Comparison of ENCODE assay signal across 9 mouse cellular contexts in the genomic region with DNA sequence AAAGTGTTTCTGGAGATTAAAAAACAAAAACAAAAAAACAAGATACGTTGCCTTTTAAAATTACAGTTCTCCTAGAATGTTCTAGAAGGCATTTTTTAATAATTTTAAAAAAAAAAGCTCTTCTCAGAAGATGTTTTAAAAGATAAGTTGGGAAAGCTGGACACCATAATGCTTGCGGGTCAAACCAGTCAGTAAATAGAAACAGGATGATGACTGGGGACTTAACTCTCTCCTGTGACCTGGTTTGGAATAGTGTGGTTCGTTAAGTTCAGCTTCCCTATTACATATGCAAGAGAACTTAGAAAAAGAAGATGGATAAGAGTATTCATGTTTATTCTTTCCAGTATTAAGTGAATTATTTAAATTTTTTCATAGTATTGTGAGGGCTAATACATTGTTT. TPM values are rescaled to one million over a fixed set of nuclear protein-coding genes. Genes with fewer than 3 reads are reported as not detected.
DNase-seq lines count a peak whose midpoint lies in the region; ATAC-seq and TF ChIP-seq lines count a peak whose summit lies in the region.
"Had no signal": no experiment of that assay in that cellular context is flagged by ENCODE, and none has a peak within 500 bp of the region (broad histone marks: within the 10 kb centered on the region; RNA-seq: fewer than 3 reads in every experiment).

No protein-coding gene starts in this region.

- no peak for ATAC-seq in heart, embryonic 11.5 days (replicated peaks; ENCODE audit: insufficient number of reproducible peaks, low FRiP score, low TSS enrichment)
- ATAC-seq in liver, embryonic 12.5 days = no peak

- H3K36me3 ChIP-seq in heart, embryonic 11.5 days (ENCODE audit: control insufficient read depth, insufficient read depth, low read length) = no peaks in the 10 kb centered on the region
- H3K36me3 ChIP-seq in C2C12 (ENCODE audit: control insufficient read depth, insufficient read depth) = no peaks in the 10 kb centered on the region
- H3K36me3 ChIP-seq in forebrain, embryonic 10.5 days (replicated peaks) = peaks cover 4% of the 10 kb centered on the region; the same call in 1 of the 2 replicates
- H3K36me3 ChIP-seq in liver, embryonic 12.5 days = no peaks in the 10 kb centered on the region

- H3K4me2 ChIP-seq in heart, embryonic 11.5 days = peak overlapping the region; percentile 88
- H3K4me2 ChIP-seq in liver, embryonic 12.5 days = peak overlapping the region; percentile 86

- DNase-seq in heart, postnatal 10 days = no peak
- no peak for DNase-seq in forebrain, embryonic 10.5 days (ENCODE audit: extremely low spot score, low spot score)
- no peak for DNase-seq in left cerebral cortex, adult 18-20 months (ENCODE audit: low spot score in 2 of 2)
- DNase-seq in frontal cortex, postnatal 14 days (ENCODE audit: low spot score in 2 of 2) = no peak
- DNase-seq in cerebellum, postnatal 4 days (ENCODE audit: low spot score in 2 of 2) = no peak

- H3K4me3 ChIP-seq in heart, embryonic 11.5 days (ENCODE audit: low read depth, low read length) = peak overlapping the region; percentile 93
- H3K4me3 ChIP-seq in C2C12 (ENCODE audit: insufficient read depth, poor library complexity, severe bottlenecking) = peak overlapping the region; percentile 71
- peak overlapping the region; percentile 88 for H3K4me3 ChIP-seq in forebrain, embryonic 10.5 days
- H3K4me3 ChIP-seq in liver, embryonic 12.5 days = peak overlapping the region; percentile 86

- no peak overlapping the region for H3ac ChIP-seq in C2C12 (ENCODE audit: control insufficient read depth, insufficient read length, low read depth)

- H3K79me2 ChIP-seq in C2C12 (ENCODE audit: control insufficient read depth, insufficient read depth) = peaks cover 60% of the 10 kb centered on the region

- H3K27ac ChIP-seq in heart, embryonic 11.5 days (ENCODE audit: low read depth, low read length) = no peak overlapping the region; the same call in 1 of the 2 replicates
- H3K27ac ChIP-seq in forebrain, embryonic 10.5 days = peak overlapping the region; percentile 96; the same call in 1 of the 2 replicates
- peak overlapping the region; percentile 97 for H3K27ac ChIP-seq in liver, embryonic 12.5 days

- intact Hi-C loops in heart, postnatal 10 days (cut with DNase I) = no loop called here

- H3K27me3 ChIP-seq in heart, embryonic 11.5 days (ENCODE audit: control insufficient read depth, insufficient read depth, low read length) = no peaks in the 10 kb centered on the region
- H3K27me3 ChIP-seq in C2C12 (ENCODE audit: control insufficient read depth, insufficient read depth, insufficient read length) = no peaks in the 10 kb centered on the region
- H3K27me3 ChIP-seq in forebrain, embryonic 10.5 days (ENCODE audit: poor library complexity, severe bottlenecking) = no peaks in the 10 kb centered on the region
- H3K27me3 ChIP-seq in liver, embryonic 12.5 days (replicated peaks) = no peaks in the 10 kb centered on the region

- peaks cover 12% of the 10 kb centered on the region for H3K4me1 ChIP-seq in heart, embryonic 11.5 days (ENCODE audit: control insufficient read depth, insufficient read depth, low read length)
- peaks cover 34% of the 10 kb centered on the region for H3K4me1 ChIP-seq in forebrain, embryonic 10.5 days
- H3K4me1 ChIP-seq in liver, embryonic 12.5 days = peaks cover 56% of the 10 kb centered on the region

- H3K9me3 ChIP-seq in heart, embryonic 11.5 days (replicated peaks; ENCODE audit: control insufficient read depth, low read length) = no peaks in the 10 kb centered on the region
- H3K9me3 ChIP-seq in forebrain, embryonic 10.5 days = no peaks in the 10 kb centered on the region
- H3K9me3 ChIP-seq in liver, embryonic 12.5 days (replicated peaks) = no peaks in the 10 kb centered on the region

- H3K79me3 ChIP-seq in C2C12 (ENCODE audit: low read depth) = peaks cover 57% of the 10 kb centered on the region

- 4% methylated on average over 3 of the region's 3 CpGs for WGBS in heart, embryonic 11.5 days (ENCODE audit: insufficient replicate concordance)
- 7% methylated on average over 3 of the region's 3 CpGs for WGBS in forebrain, embryonic 10.5 days
- WGBS in liver, embryonic 12.5 days (ENCODE audit: insufficient replicate concordance) = under 1% methylated on average over 3 of the region's 3 CpGs

- peak overlapping the region; percentile 95; the same call in 1 of the 2 replicates for H3K9ac ChIP-seq in heart, embryonic 11.5 days (ENCODE audit: low read depth, low read length)
- peak overlapping the region; percentile 94 for H3K9ac ChIP-seq in liver, embryonic 12.5 days

- TF ChIP-seq CTCF in C2C12 (IDR thresholded peaks at IDR 0.05; ENCODE audit: control insufficient read depth, insufficient read depth, insufficient read length) = no peak

TF ChIP-seq in C2C12, 6 proteins besides CTCF, POLR2A, EP300 and RAD21:
- TF ChIP-seq MYOG (IDR thresholded peaks at IDR 0.05; ENCODE audit: control insufficient read depth, extremely low read depth, insufficient read length) (no peak), USF1 (IDR thresholded peaks at IDR 0.05; ENCODE audit: low read depth) (no peak), MAX (IDR thresholded peaks at IDR 0.05) (no peak), FOSL1 (IDR thresholded peaks at IDR 0.05; ENCODE audit: insufficient read depth, low read length, poor library complexity, severe bottlenecking) (no peak), CEBPB (IDR thresholded peaks at IDR 0.05; ENCODE audit: low read depth) (no peak), MYOD1 (IDR thresholded peaks at IDR 0.05; ENCODE audit: control insufficient read depth, insufficient read length, low read depth) (no peak)

RNA-seq across cellular contexts. Expression of a gene that starts 1.9 kb away (rescaled TPM):
- polyA plus RNA-seq in heart, embryonic 11.5 days (2014; fragmentation: Nextera tagmentation; extraction: Ambion mirVana) = 4.4 and 6.0 TPM in 2 replicates
- total RNA-seq in heart, postnatal 10 days (2021) = 10 to 100 TPM; 26.5 to 27.3 TPM
- 12.6 TPM for polyA plus RNA-seq in C2C12 (2012; fragmentation: generic; extraction: Trizol)
- polyA plus RNA-seq in forebrain, embryonic 10.5 days (2016; fragmentation: Nextera tagmentation; extraction: Ambion mirVana) = 6.6 TPM in 2 replicates
- polyA plus RNA-seq in liver, embryonic 12.5 days (2016; fragmentation: Nextera tagmentation; extraction: Ambion mirVana) = 5.0 and 5.8 TPM in 2 replicates
- total RNA-seq in left cerebral cortex, adult 18-20 months (2021) = 10 to 100 TPM; 10.5 to 12.4 TPM

RNA-seq across cellular contexts. Expression of a gene that starts 48.8 kb away (rescaled TPM):
- polyA plus RNA-seq in heart, embryonic 11.5 days (2014; fragmentation: Nextera tagmentation; extraction: Ambion mirVana) = 13.4 and 15.2 TPM in 2 replicates
- 10 to 100 TPM in 1 of 2 experiments, 1 to 10 TPM in 1; 9.5 to 10.5 TPM for total RNA-seq in heart, postnatal 10 days (2021)
- 15.0 TPM for polyA plus RNA-seq in C2C12 (2012; fragmentation: generic; extraction: Trizol)
- polyA plus RNA-seq in forebrain, embryonic 10.5 days (2016; fragmentation: Nextera tagmentation; extraction: Ambion mirVana) = 24.0 and 24.7 TPM in 2 replicates
- 14.7 TPM in 2 replicates for polyA plus RNA-seq in liver, embryonic 12.5 days (2016; fragmentation: Nextera tagmentation; extraction: Ambion mirVana)
- 10 to 100 TPM; 14.5 to 17.2 TPM for total RNA-seq in left cerebral cortex, adult 18-20 months (2021)

RNA-seq across cellular contexts. Expression of a gene that starts 54.7 kb away (rescaled TPM):
- 0.33 TPM in 1 of 2 replicates, not detected in the other for polyA plus RNA-seq in heart, embryonic 11.5 days (2014; fragmentation: Nextera tagmentation; extraction: Ambion mirVana)
- total RNA-seq in heart, postnatal 10 days (2021) = not detected
- polyA plus RNA-seq in C2C12 (2012; fragmentation: generic; extraction: Trizol) = 0.05 TPM
- not detected in 2 replicates for polyA plus RNA-seq in forebrain, embryonic 10.5 days (2016; fragmentation: Nextera tagmentation; extraction: Ambion mirVana)
- polyA plus RNA-seq in liver, embryonic 12.5 days (2016; fragmentation: Nextera tagmentation; extraction: Ambion mirVana) = not detected in 2 replicates
- not detected for total RNA-seq in left cerebral cortex, adult 18-20 months (2021)
- total RNA-seq: hematopoietic stem cell, adult 5-6 weeks had no signal
